Mouse (Mus musculus) megakaryocyte, embryonic 14.5 days (primary cell): ENCODE measurements at regions not wholly inside any gene's neighbourhood (a gene's known extent, or its start where the extent isn't known, plus 50 kb on each side); places are given as distances from the start of the nearest gene placed in this dataset.

Source experiments
- FLI1 ChIP-seq: IDR thresholded peaks from 2 replicates; pipeline ENCODE4 v1.6.1; 2012; ENCODE audit warnings: low read length, inconsistent platforms, mixed read lengths
- GATA1 ChIP-seq: IDR thresholded peaks from 3 replicates; pipeline ENCODE4 v1.6.1; 2012; ENCODE audit warnings: mixed read lengths, low read length, inconsistent platforms, borderline replicate concordance

DNA sequence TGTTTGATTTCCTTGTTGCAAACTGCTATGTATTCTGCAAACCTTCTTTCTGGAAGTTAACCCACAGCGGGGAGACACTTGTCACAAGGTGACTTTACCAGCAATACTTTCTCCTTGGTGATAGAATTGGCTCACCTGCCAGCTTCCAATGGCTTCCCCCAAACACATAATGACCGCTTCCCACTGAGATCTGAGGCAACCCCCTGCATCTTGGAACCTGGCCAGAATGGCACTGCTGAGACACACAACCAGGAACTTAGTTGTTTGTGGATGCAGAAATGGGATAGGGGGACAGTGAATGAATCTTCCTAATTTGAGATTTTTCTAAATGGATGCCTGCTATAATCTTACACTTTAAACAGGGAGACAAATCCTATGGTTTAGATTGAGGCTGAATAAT is 224.3 kb upstream of the Dph6 start:
- TF ChIP-seq GATA1 (no peak), FLI1 (no peak)
